Mouse (Mus musculus) thymus, postnatal 36 days (tissue): ENCODE results near the gene Acot6.

Experiments
- DNase-seq, 2 experiments: peaks; one replicate each; pipeline ENCODE4 v3.0.0; 2022; ENCODE audit warnings: mixed read lengths in 2 of 2

Acot6 gene

GRCm38 (mm10) chr12:84107692-84108091 lies 7.2 kb downstream of the Acot6 start:
- DNase-seq = no peak

DNA sequence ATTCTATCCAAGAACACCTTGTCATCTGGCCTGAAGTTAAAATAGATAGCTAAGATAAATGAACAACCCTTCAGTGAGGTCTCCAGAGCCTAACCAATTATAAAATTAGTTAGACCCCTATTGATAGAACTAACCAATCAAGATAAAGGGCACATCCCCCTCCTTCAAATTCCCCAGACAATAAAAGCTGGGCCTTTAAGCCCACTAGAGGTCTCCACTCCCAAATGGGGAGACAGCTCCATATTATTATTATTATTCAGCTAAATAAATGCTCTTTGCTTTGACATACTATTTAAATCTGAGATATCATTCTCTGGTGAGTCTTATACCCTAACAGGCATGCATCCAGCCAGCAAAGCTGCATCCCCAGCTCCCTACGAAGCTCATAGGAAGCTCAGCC lies 9.5 kb downstream of the Acot6 start:
- DNase-seq = no peak

GRCm38 (mm10) chr12:84110814-84111213 lies 10.4 kb downstream of the Acot6 start:
- DNase-seq = no peak

DNA sequence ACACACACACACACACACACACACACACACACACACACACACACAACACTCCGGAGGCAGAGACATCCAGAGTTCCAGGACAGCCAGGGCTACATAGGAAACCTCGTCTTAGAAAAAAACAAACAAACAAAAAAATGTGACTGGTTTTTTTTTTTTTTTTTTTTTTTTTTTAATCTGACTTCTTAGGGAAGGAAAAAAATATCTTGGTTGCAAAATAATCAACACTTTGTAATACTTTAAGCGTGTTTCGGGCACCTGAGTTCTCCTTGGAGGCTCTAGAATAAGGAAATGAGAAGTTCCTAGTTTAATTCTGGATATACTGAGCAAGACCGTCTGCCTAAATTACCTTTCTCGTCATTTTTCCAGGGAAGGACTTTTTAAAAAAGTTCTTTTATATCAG lies 13.2 kb downstream of the Acot6 start:
- no peak for DNase-seq

DNA sequence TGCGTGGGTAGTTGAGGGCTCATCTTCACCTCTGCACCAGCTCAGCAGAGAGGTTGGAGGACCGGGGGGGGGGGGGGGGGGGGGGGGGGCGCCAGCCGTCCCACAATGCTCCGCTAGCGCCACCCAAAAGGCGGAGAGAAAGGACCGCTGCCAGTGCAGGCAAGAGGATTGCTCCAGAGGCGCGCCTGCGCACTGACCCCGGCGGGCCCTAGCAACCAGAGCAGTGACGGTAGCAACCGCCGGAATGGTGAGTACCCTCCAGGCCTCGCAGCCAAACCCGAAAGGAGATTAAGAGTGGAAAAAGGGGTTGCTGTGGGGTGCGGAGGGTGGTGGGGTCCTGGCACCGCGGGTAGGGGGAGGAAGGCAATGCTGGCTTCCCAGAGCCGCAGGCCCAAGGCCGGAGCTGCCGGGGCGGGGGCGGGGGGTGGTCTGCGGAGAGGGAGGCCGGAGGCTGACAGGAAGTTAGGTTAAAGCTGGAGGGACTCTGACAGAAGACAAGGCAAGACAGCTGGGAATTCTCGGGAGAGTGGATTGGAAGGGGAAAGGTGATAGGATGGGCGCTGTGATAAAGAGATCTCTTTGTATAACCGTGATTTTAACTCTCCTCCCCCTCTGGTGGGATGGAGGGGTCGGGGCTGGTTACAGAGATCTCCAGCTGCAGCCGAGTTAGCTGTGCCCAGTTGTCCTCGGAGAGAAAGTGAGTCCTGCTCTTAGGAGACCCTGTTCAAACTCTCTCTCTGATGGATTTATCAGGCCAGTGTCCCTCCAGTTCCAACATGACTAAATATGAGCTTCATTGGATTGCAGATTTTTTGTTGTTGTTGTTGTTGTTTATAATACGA lies 13.9 kb downstream of the Acot6 start, which contains the start of gene Dnal1:
Gene Dnal1 (plus strand): TSS at position 214 of the 842 bp plus-strand sequence.
- peak; percentile 79 to 87 for DNase-seq

DNA sequence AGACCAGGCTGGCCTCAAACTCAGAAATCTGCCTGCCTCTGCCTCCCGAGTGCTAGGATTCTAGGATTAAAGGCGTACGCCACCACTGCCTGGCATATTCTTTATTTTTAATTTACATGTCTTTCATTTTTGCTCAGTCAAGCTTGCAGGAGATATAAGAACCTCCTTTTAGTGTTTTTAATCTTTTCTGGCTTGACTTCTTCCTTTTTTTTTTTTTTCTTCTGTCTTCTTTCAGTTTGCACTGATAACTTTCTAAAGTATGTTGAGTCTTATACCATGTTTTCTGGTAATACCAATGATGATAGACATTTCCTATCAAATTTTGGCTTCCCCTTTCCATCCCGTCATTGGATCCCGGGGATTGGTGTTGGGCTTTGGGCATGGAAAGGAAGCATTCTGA lies 19.1 kb downstream of the Acot6 start:
- no peak for DNase-seq

- DNase-seq = no peak
Measured at GRCm38 (mm10) chr12:84125892-84126291, 25.4 kb downstream of the Acot6 start.

GRCm38 (mm10) chr12:84126899-84127298 lies 26.4 kb downstream of the Acot6 start:
- no peak for DNase-seq

- no peak for DNase-seq
Measured at GRCm38 (mm10) chr12:84128576-84128975, 28.1 kb downstream of the Acot6 start.

GRCm38 (mm10) chr12:84129931-84130330 lies 29.5 kb downstream of the Acot6 start:
- DNase-seq = no peak

- DNase-seq = peak in 1 of 2 experiments; percentile 41
Measured at GRCm38 (mm10) chr12:84132265-84132664, 31.8 kb downstream of the Acot6 start.

GRCm38 (mm10) chr12:84137131-84137530 lies 36.7 kb downstream of the Acot6 start:
- DNase-seq = no peak

DNA sequence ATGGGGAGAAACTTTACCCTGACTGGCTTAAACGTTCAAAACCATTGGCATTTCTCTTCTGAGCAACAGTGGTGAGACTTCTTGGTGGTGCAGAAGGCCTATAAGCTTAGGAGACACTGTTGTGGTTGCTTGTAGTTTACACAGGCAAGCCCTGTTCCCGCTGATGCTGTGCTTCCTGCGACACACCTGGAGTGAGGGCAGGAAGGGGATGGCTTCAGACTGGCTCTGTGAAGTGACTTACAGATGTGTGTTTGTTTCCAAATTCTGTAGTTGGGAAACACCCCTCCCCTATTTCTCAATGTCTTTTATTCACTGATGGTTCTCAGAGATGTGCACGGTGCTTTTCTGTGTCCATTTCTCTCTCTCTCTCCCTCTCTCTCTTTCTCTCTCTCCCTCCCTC lies 39.7 kb downstream of the Acot6 start:
- no peak for DNase-seq

- no peak for DNase-seq
Measured at GRCm38 (mm10) chr12:84141271-84141670, 40.8 kb downstream of the Acot6 start.

- DNase-seq = no peak
Measured at GRCm38 (mm10) chr12:84142281-84143050, 42.0 kb downstream of the Acot6 start.

DNA sequence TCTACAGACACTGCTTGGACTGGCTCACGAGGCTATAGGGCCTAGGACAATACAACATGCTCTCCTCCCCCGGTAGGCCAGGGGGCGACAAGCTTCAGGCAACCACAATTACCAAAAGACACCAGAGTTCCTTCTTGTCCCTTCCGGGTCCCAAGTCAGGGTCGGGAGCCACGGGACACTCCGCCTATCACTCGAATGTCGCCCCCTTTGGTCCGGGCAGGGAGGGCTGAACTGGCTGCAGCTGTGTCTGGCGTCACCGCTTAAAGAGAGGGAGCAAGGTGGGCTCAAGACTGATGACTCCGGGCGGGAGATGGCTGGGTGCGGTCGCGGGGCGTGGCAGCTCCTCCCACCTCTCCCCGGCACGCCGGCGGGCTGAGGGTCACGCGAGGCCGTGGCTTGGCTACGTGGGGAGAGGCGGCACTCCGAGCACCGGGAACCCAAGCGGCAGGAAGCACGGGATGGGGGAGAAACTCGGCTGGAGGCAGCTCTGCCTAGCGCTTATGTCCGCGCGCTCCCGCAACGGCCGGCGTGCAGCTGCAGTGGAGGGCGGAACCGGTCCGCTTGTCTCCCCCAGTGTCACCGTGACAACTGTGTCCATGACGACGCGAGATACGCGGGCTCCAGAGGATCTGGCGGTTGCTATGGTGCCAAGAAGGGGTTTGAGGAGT lies 47.6 kb downstream of the Acot6 start, which contains the start of gene Pnma1:
Gene Pnma1 (minus strand): TSS at position 536 of the 668 bp plus-strand sequence.
- peak; percentile 50 to 73 for DNase-seq

DNA sequence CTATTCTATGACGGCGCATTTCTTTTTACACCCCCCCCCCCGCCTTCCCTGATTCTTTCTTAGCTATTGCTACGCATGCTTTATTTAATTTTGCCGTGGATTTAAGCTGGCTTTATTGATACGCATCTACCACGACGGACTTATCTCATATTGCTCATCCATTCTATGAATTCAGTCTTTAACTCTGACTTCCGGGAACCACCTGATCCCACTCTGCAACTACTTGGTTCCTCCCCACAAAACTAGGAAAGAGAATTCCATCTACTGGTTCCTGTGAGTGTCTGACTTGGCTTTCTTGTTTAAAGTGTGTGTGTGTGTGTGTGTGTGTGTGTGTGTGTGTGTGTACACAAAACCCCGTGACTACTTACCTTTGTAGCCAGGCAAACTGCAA lies 48.2 kb downstream of the Acot6 start:
- no peak for DNase-seq

GRCm38 (mm10) chr12:84149971-84150370 lies 49.5 kb downstream of the Acot6 start:
- no peak for DNase-seq

DNA sequence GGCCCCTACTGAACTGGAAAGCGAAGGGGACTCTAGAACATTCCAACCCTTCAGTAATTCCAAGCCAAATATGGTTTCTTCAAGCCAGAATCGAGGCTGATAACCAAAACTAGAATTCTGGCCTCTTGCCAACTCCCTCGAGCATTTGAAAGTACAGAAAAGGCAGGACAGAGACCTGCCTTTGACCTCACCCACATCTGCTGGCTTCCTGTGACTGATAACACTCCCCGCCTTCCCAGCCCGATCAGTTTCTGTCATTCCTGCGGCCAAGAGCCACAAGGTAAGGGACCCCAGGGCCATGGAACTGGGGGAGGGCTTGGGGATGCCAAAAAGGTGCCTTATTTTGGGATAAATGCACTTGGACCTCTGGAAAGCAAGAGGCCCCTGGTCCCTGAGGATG lies 50.5 kb downstream of the Acot6 start:
- no peak for DNase-seq

DNA sequence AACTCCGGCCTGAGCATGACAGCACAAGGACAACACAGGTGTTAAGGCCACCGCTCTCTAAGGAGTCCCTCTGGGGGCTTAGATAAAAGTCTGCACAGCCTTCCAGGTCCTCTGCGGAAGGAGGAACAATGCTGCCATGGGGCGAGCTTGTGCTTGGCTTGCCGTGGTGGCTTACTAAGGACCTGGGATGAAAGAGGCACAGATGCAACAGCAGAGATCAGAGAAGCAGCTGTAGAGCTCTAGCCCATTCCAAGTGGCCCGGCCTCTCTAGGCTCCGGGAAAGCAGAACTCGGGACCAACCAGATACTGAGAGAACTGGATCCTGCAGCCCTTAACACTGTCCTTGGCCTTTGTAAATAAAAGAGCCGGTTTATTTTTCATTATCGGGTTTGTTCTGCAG lies 51.5 kb downstream of the Acot6 start:
- no peak for DNase-seq

- no peak for DNase-seq
Measured at GRCm38 (mm10) chr12:84152352-84153190, 52.1 kb downstream of the Acot6 start.

GRCm38 (mm10) chr12:84153414-84153813 lies 53.0 kb downstream of the Acot6 start:
- DNase-seq = no peak
